Mouse (Mus musculus): ENCODE results near the gene Utrn. TPM values are rescaled to one million over a fixed set of nuclear protein-coding genes. Genes with fewer than 3 reads are reported as not detected.

The Utrn gene
- polyA plus RNA-seq, 2 experiments = 34.1 to 76.0 TPM

DNA sequence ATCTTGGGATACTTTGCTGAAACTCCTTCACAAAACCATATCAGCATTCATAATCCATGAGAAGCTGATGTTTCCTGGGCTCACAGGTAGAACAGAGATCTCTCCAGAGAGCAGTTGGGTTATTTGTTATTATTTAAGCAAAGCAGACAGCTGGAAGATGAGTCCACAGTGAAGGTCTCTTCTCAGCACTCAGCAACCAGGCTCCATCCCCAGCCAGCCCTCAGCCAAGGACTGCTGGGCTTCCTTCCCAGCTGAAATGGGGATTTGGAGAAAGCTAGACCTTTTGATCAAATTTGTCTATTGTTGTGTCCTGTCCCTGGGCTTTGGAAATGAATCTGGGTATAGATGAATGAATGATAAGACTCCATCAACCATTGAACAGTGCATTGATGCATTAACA, 276.1 kb downstream of the Utrn start:
- Histone ChIP-seq H3K36me3 (ENCODE audit: control insufficient read depth, insufficient read depth, low read length) (no peaks in the 10 kb centered on the region), H3K27me3 (ENCODE audit: control insufficient read depth, insufficient read depth, low read length) (no peaks in the 10 kb centered on the region), H3K4me2 (replicated peaks; ENCODE audit: low read depth, low read length, severe bottlenecking) (no peak overlapping the region), H3K9ac (ENCODE audit: low read depth, low read length, severe bottlenecking) (no peak overlapping the region), H3K9me3 (ENCODE audit: control insufficient read depth, low read length) (no peaks in the 10 kb centered on the region), H3K27ac (replicated peaks; ENCODE audit: low read depth, low read length) (no peak overlapping the region), H3K4me1 (ENCODE audit: control insufficient read depth, insufficient read depth, low read length) (no peaks in the 10 kb centered on the region), H3K4me3 (replicated peaks; ENCODE audit: low read length) (no peak overlapping the region)
- DNase-seq (ENCODE audit: low spot score) = no peak
- TF ChIP-seq POLR2A (IDR thresholded peaks at IDR 0.05; ENCODE audit: borderline replicate concordance, extremely low read depth, insufficient read depth, insufficient read length) = no peak
- ATAC-seq (ENCODE audit: low FRiP score, low read depth) = no peak

- WGBS = 63% methylated on average over 5 of the region's 5 CpGs
- ATAC-seq (ENCODE audit: low FRiP score, low read depth) = no peak
- no peak for DNase-seq (ENCODE audit: low spot score)
Observed at GRCm38 (mm10) chr10:12591946-12592345, 277.2 kb downstream of the Utrn start.

GRCm38 (mm10) chr10:12588051-12588450, 281.1 kb downstream of the Utrn start:
- Histone ChIP-seq H3K27me3 (ENCODE audit: control insufficient read depth, insufficient read depth, low read length) (no peaks in the 10 kb centered on the region), H3K4me1 (ENCODE audit: control insufficient read depth, insufficient read depth, low read length) (no peaks in the 10 kb centered on the region), H3K4me2 (replicated peaks; ENCODE audit: low read depth, low read length, severe bottlenecking) (no peak overlapping the region), H3K4me3 (replicated peaks; ENCODE audit: low read length) (no peak overlapping the region), H3K9ac (ENCODE audit: low read depth, low read length, severe bottlenecking) (no peak overlapping the region), H3K27ac (replicated peaks; ENCODE audit: low read depth, low read length) (no peak overlapping the region), H3K9me3 (ENCODE audit: control insufficient read depth, low read length) (no peaks in the 10 kb centered on the region), H3K36me3 (ENCODE audit: control insufficient read depth, insufficient read depth, low read length) (no peaks in the 10 kb centered on the region)
- no peak for TF ChIP-seq POLR2A (IDR thresholded peaks at IDR 0.05; ENCODE audit: borderline replicate concordance, extremely low read depth, insufficient read depth, insufficient read length)
- 89% methylated on average over 7 of the region's 7 CpGs for WGBS
- ATAC-seq (ENCODE audit: low FRiP score, low read depth) (no peak), DNase-seq (ENCODE audit: low spot score) (no peak)

More at GRCm38 (mm10) chr10:12591946-12592345, 277.2 kb downstream of the Utrn start:
- no peak overlapping the region for H3K4me2 ChIP-seq (replicated peaks; ENCODE audit: low read depth, low read length, severe bottlenecking)
- no peak for TF ChIP-seq POLR2A (IDR thresholded peaks at IDR 0.05; ENCODE audit: borderline replicate concordance, extremely low read depth, insufficient read depth, insufficient read length)
- H3K4me3 ChIP-seq (replicated peaks; ENCODE audit: low read length) = no peak overlapping the region
- H3K9ac ChIP-seq (ENCODE audit: low read depth, low read length, severe bottlenecking) = no peak overlapping the region
- no peaks in the 10 kb centered on the region for H3K27me3 ChIP-seq (ENCODE audit: control insufficient read depth, insufficient read depth, low read length)
- H3K36me3 ChIP-seq (ENCODE audit: control insufficient read depth, insufficient read depth, low read length) = no peaks in the 10 kb centered on the region
- no peaks in the 10 kb centered on the region for H3K4me1 ChIP-seq (ENCODE audit: control insufficient read depth, insufficient read depth, low read length)
- no peak overlapping the region for H3K27ac ChIP-seq (replicated peaks; ENCODE audit: low read depth, low read length)
- no peaks in the 10 kb centered on the region for H3K9me3 ChIP-seq (ENCODE audit: control insufficient read depth, low read length)

DNA sequence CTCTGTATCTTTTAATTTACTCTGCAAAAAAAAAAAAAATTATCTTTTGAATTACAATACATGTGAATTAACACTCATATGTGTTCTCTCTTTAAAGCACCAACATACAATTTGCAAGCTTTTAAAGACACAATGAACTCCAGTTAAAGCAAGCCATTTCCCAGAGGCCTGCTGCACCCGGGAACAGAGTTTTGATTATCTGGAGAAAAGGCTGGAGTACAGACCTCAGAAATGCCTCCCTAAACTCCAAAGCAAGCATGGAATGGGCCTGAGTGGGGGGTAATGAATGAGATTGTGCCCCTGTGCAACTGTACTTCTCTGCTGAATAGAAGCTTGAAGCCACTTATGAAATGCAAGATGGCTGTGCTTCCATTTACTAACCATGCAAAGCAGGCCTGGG, 281.8 kb downstream of the Utrn start:
- ATAC-seq (ENCODE audit: low FRiP score, low read depth) (no peak), DNase-seq (ENCODE audit: low spot score) (no peak)
- TF ChIP-seq POLR2A (IDR thresholded peaks at IDR 0.05; ENCODE audit: borderline replicate concordance, extremely low read depth, insufficient read depth, insufficient read length) = no peak
- H3K27me3 ChIP-seq (ENCODE audit: control insufficient read depth, insufficient read depth, low read length) = no peaks in the 10 kb centered on the region
- no peak overlapping the region for H3K9ac ChIP-seq (ENCODE audit: low read depth, low read length, severe bottlenecking)
- no peak overlapping the region for H3K4me3 ChIP-seq (replicated peaks; ENCODE audit: low read length)
- WGBS = 58% methylated on average over 1 of the region's 1 CpGs
- H3K4me2 ChIP-seq (replicated peaks; ENCODE audit: low read depth, low read length, severe bottlenecking) = no peak overlapping the region
- H3K36me3 ChIP-seq (ENCODE audit: control insufficient read depth, insufficient read depth, low read length) = no peaks in the 10 kb centered on the region
- H3K9me3 ChIP-seq (ENCODE audit: control insufficient read depth, low read length) = no peaks in the 10 kb centered on the region
- H3K27ac ChIP-seq (replicated peaks; ENCODE audit: low read depth, low read length) = no peak overlapping the region
- no peaks in the 10 kb centered on the region for H3K4me1 ChIP-seq (ENCODE audit: control insufficient read depth, insufficient read depth, low read length)

DNA sequence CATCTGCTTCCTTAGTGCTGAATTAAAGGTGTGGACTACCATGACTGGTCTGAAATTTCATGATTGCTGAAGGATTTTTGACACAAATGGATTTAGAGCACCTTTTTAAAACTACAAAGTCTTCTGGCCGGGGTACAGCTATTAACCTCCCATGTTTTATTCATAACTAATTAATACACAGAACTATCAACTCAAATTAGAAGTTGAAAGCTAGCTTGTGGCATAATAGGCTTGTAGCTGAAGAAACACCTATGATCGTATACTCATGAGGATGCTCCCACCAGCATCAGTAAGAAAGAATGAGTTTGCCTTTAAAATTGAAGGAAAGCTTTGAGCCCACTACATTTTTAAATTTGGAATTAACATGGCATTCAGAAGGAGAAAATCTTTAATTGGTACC, 282.3 kb downstream of the Utrn start:
- DNase-seq (ENCODE audit: low spot score) = no peak
- no peaks in the 10 kb centered on the region for H3K9me3 ChIP-seq (ENCODE audit: control insufficient read depth, low read length)
- no peaks in the 10 kb centered on the region for H3K4me1 ChIP-seq (ENCODE audit: control insufficient read depth, insufficient read depth, low read length)
- H3K27me3 ChIP-seq (ENCODE audit: control insufficient read depth, insufficient read depth, low read length) = no peaks in the 10 kb centered on the region
- no peak overlapping the region for H3K4me2 ChIP-seq (replicated peaks; ENCODE audit: low read depth, low read length, severe bottlenecking)
- ATAC-seq (ENCODE audit: low FRiP score, low read depth) = no peak
- no peak overlapping the region for H3K9ac ChIP-seq (ENCODE audit: low read depth, low read length, severe bottlenecking)
- H3K36me3 ChIP-seq (ENCODE audit: control insufficient read depth, insufficient read depth, low read length) = no peaks in the 10 kb centered on the region
- TF ChIP-seq POLR2A (IDR thresholded peaks at IDR 0.05; ENCODE audit: borderline replicate concordance, extremely low read depth, insufficient read depth, insufficient read length) = no peak
- WGBS = 83% methylated on average over 2 of the region's 2 CpGs
- H3K4me3 ChIP-seq (replicated peaks; ENCODE audit: low read length) = no peak overlapping the region
- H3K27ac ChIP-seq (replicated peaks; ENCODE audit: low read depth, low read length) = no peak overlapping the region

DNA sequence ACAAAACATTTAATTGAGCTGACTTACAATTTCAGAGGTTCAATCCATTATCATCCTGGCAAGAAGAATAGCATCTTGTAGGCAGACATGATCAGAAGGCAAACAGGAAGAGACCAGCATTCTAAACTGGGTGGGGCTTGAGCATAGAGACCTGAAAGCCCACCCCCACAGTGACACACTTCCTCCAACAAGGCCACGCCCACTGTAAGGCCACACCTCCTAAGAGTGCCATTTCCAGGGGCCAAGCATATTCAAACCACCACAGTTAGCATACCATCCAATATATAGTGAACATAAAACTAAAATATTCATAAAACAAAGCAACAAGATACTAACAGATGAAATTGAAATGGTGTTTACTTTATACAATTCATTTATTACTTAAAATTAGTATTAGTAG, 283.0 kb downstream of the Utrn start:
- no peak overlapping the region for H3K27ac ChIP-seq (replicated peaks; ENCODE audit: low read depth, low read length)
- no peak overlapping the region for H3K4me3 ChIP-seq (replicated peaks; ENCODE audit: low read length)
- no peak for TF ChIP-seq POLR2A (IDR thresholded peaks at IDR 0.05; ENCODE audit: borderline replicate concordance, extremely low read depth, insufficient read depth, insufficient read length)
- WGBS = 78% methylated on average over 1 of the region's 1 CpGs
- H3K9ac ChIP-seq (ENCODE audit: low read depth, low read length, severe bottlenecking) = no peak overlapping the region
- H3K27me3 ChIP-seq (ENCODE audit: control insufficient read depth, insufficient read depth, low read length) = no peaks in the 10 kb centered on the region
- DNase-seq (ENCODE audit: low spot score) = no peak
- no peak overlapping the region for H3K4me2 ChIP-seq (replicated peaks; ENCODE audit: low read depth, low read length, severe bottlenecking)
- no peak for ATAC-seq (ENCODE audit: low FRiP score, low read depth)
- H3K36me3 ChIP-seq (ENCODE audit: control insufficient read depth, insufficient read depth, low read length) = no peaks in the 10 kb centered on the region
- H3K9me3 ChIP-seq (ENCODE audit: control insufficient read depth, low read length) = no peaks in the 10 kb centered on the region
- H3K4me1 ChIP-seq (ENCODE audit: control insufficient read depth, insufficient read depth, low read length) = no peaks in the 10 kb centered on the region

Measured in limb, embryonic 14.5 days (tissue).